Mouse (Mus musculus) c-Kit-negative CD71-positive TER-119-positive erythroid progenitor cells, embryonic 14.5 days (primary cell): ENCODE results near the gene Ehd1.

ENCODE experiments used
- DNase-seq: peaks from one replicate; pipeline ENCODE4 v3.0.0-alpha.2; 2013; ENCODE audit warnings: low read depth, low spot score

The Ehd1 gene

DNA sequence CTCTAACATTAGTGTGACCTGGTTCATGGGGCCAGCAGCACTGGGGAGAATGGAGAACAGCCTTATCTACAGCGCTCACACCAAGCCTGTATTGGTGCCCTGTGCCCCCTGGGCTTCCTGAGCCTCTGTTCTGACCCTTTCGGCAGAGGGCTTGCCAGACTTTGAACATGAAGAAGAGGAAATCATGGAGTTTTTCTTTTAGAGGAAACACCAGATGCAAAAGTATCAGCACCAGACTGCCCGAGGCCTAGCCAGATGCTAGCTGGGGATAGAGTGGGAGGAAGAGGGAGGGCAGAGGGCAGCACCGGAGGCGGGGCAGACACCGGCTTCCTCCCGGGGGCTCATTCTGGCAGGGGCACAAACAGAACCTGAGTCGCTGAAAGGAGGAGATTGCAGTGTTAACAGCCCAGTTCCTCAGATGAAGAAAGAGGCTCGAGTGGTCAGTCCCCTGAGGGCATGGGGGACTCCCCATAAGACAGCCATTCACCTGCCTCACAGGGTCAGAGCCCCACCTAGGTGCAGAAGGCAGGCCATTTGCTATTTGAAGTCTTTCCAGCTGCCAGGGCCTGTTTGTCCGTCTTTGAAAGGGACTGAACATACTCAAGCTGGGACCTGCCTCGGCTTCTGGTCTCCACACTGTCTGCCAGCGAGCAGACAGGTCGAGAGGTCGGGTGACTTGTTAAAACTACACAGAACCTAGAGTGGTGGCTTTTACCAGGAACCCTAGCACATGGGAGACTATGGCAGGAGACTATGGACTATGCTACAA lies 72.9 kb downstream of the Ehd1 start:
- no peak for DNase-seq
